Mouse (Mus musculus) limb, embryonic 15.5 days (tissue): ENCODE data around the gene Bhmt. TPM values are rescaled to one million over a fixed set of nuclear protein-coding genes. Genes with fewer than 3 reads are reported as not detected.
A peak's percentile ranks its signal among the peaks of the same experiment; 100 is the strongest.

Experiments used
- ATAC-seq: fragments of 200-750 bp; cut with Nextera tagmentation; 2 replicates; pipeline ENCODE4 v1.8.0; 2017; ENCODE audit warnings: low read depth, moderate TSS enrichment; ENCODE audit not compliant: insufficient number of reproducible peaks, low FRiP score, low TSS enrichment
- H3K27ac ChIP-seq: fragments of 300-500 bp; sonication (generic); 2 replicates; pipeline ENCODE4 v1.5.1; 2015; ENCODE audit warnings: moderate library complexity, mild to moderate bottlenecking, inconsistent platforms
- H3K27me3 ChIP-seq: fragments of 300-500 bp; sonication (generic); 2 replicates; pipeline ENCODE4 v1.6.1; 2015; ENCODE audit warnings: inconsistent platforms
- H3K36me3 ChIP-seq: fragments of 300-500 bp; sonication (generic); 2 replicates; pipeline ENCODE4 v1.6.1; 2015; ENCODE audit warnings: inconsistent platforms
- H3K4me1 ChIP-seq: fragments of 300-500 bp; sonication (generic); 2 replicates; pipeline ENCODE4 v1.6.1; 2015; ENCODE audit warnings: inconsistent platforms
- H3K4me2 ChIP-seq: fragments of 300-500 bp; sonication (generic); 2 replicates; pipeline ENCODE4 v1.6.1; 2015; ENCODE audit warnings: mild to moderate bottlenecking, inconsistent platforms
- H3K4me3 ChIP-seq: fragments of 300-500 bp; sonication (generic); 2 replicates; pipeline ENCODE4 v1.5.1; 2015; ENCODE audit warnings: mild to moderate bottlenecking, inconsistent platforms
- H3K9ac ChIP-seq: fragments of 300-500 bp; sonication (generic); 2 replicates; pipeline ENCODE4 v1.6.1; 2015; ENCODE audit warnings: inconsistent platforms
- H3K9me3 ChIP-seq: fragments of 300-500 bp; sonication (generic); 2 replicates; pipeline ENCODE4 v1.6.1; 2016; ENCODE audit warnings: inconsistent platforms
- WGBS: fragments of 180-500 bp; shearing (Covaris S2); methylation state at CpG from one replicate; pipeline ENCODE4 v1.1.7; 2015; 5-methylcytosine and 5-hydroxymethylcytosine counted together
- polyA plus RNA-seq: library from polyadenylated mRNA; unstranded; fragments of >200 nt; fragmentation: Nextera tagmentation; extraction: Ambion mirVana; gene quantifications from 2 replicates; pipeline ENCODE4 v1.2.1, GENCODE M21; 2015

Gene Bhmt
- polyA plus RNA-seq, 1 experiment from 2014 or later = 0.18 TPM

GRCm38 (mm10) chr13:93639636-93640035 is 1.9 kb upstream of the Bhmt start:
- no peaks in the 10 kb centered on the region for H3K36me3 ChIP-seq
- H3K9ac ChIP-seq = no peak overlapping the region
- H3K4me1 ChIP-seq = no peaks in the 10 kb centered on the region
- H3K9me3 ChIP-seq = no peaks in the 10 kb centered on the region
- no peak for ATAC-seq
- no peak overlapping the region for H3K4me3 ChIP-seq
- no peak overlapping the region for H3K27ac ChIP-seq
- H3K4me2 ChIP-seq = no peak overlapping the region
- 52% methylated on average over 4 of the region's 4 CpGs for WGBS
- no peaks in the 10 kb centered on the region for H3K27me3 ChIP-seq

- H3K36me3 ChIP-seq = no peaks in the 10 kb centered on the region
- WGBS = 86% methylated on average over 1 of the region's 1 CpGs
- no peak overlapping the region for H3K4me2 ChIP-seq
- no peak overlapping the region for H3K27ac ChIP-seq
- no peak overlapping the region for H3K9ac ChIP-seq
- no peaks in the 10 kb centered on the region for H3K9me3 ChIP-seq
- no peak for ATAC-seq
- no peak overlapping the region for H3K4me3 ChIP-seq
- H3K27me3 ChIP-seq = no peaks in the 10 kb centered on the region
- no peaks in the 10 kb centered on the region for H3K4me1 ChIP-seq
These were observed 1.2 kb downstream of the Bhmt start for GRCm38 (mm10) chr13:93636561-93636960.

GRCm38 (mm10) chr13:93632927-93633326 is 4.8 kb downstream of the Bhmt start:
- no peaks in the 10 kb centered on the region for H3K36me3 ChIP-seq
- 72% methylated on average over 5 of the region's 5 CpGs for WGBS
- no peak overlapping the region for H3K27ac ChIP-seq
- no peak for ATAC-seq
- H3K4me2 ChIP-seq = no peak overlapping the region
- H3K9me3 ChIP-seq = no peaks in the 10 kb centered on the region
- no peaks in the 10 kb centered on the region for H3K4me1 ChIP-seq
- no peaks in the 10 kb centered on the region for H3K27me3 ChIP-seq
- H3K9ac ChIP-seq = no peak overlapping the region
- no peak overlapping the region for H3K4me3 ChIP-seq

GRCm38 (mm10) chr13:93630941-93631705 is 6.6 kb downstream of the Bhmt start:
- Histone ChIP-seq H3K4me3 (no peak overlapping the region), H3K9me3 (no peaks in the 10 kb centered on the region), H3K27me3 (no peaks in the 10 kb centered on the region), H3K4me1 (no peaks in the 10 kb centered on the region), H3K36me3 (no peaks in the 10 kb centered on the region), H3K27ac (no peak overlapping the region), H3K9ac (no peak overlapping the region), H3K4me2 (no peak overlapping the region)
- 84% methylated on average over 10 of the region's 10 CpGs for WGBS
- ATAC-seq = no peak

GRCm38 (mm10) chr13:93628861-93629260 is 8.9 kb downstream of the Bhmt start:
- Histone ChIP-seq H3K27ac (no peak overlapping the region), H3K9ac (no peak overlapping the region), H3K36me3 (no peaks in the 10 kb centered on the region), H3K4me3 (no peak overlapping the region), H3K9me3 (no peaks in the 10 kb centered on the region), H3K4me1 (no peaks in the 10 kb centered on the region), H3K4me2 (no peak overlapping the region), H3K27me3 (no peaks in the 10 kb centered on the region)
- WGBS = 14% methylated on average over 6 of the region's 6 CpGs
- ATAC-seq = no peak

- H3K27me3 ChIP-seq = no peaks in the 10 kb centered on the region
- peaks cover 2% of the 10 kb centered on the region; the same call in 1 of the 2 replicates for H3K4me1 ChIP-seq
- no peak overlapping the region for H3K9ac ChIP-seq
- H3K27ac ChIP-seq = no peak overlapping the region
- WGBS = 40% methylated on average over 5 of the region's 6 CpGs
- no peak for ATAC-seq
- H3K4me3 ChIP-seq = no peak overlapping the region
- no peak overlapping the region for H3K4me2 ChIP-seq
- no peaks in the 10 kb centered on the region for H3K9me3 ChIP-seq
- H3K36me3 ChIP-seq = no peaks in the 10 kb centered on the region
These were observed 23.3 kb downstream of the Bhmt start for GRCm38 (mm10) chr13:93614361-93614948.

GRCm38 (mm10) chr13:93613771-93614170 is 24.0 kb downstream of the Bhmt start:
- ATAC-seq = no peak
- 59% methylated on average over 4 of the region's 4 CpGs for WGBS

GRCm38 (mm10) chr13:93612660-93613607 is 24.8 kb downstream of the Bhmt start:
- no peak overlapping the region for H3K27ac ChIP-seq
- H3K9ac ChIP-seq = no peak overlapping the region

More at GRCm38 (mm10) chr13:93613771-93614170, 24.0 kb downstream of the Bhmt start:
- Histone ChIP-seq H3K27ac (no peak overlapping the region), H3K27me3 (no peaks in the 10 kb centered on the region), H3K4me1 (peaks cover 2% of the 10 kb centered on the region; the same call in 1 of the 2 replicates), H3K9me3 (no peaks in the 10 kb centered on the region), H3K4me3 (no peak overlapping the region), H3K36me3 (no peaks in the 10 kb centered on the region), H3K9ac (no peak overlapping the region), H3K4me2 (no peak overlapping the region)

GRCm38 (mm10) chr13:93608476-93608875 is 29.3 kb downstream of the Bhmt start:
- no peak for ATAC-seq
- 64% methylated on average over 2 of the region's 2 CpGs for WGBS
- Histone ChIP-seq H3K4me2 (no peak overlapping the region), H3K9ac (no peak overlapping the region), H3K27me3 (no peaks in the 10 kb centered on the region), H3K4me3 (no peak overlapping the region), H3K4me1 (peaks cover 8% of the 10 kb centered on the region; the same call in 1 of the 2 replicates), H3K27ac (no peak overlapping the region), H3K36me3 (no peaks in the 10 kb centered on the region), H3K9me3 (no peaks in the 10 kb centered on the region)

More at GRCm38 (mm10) chr13:93612660-93613607, 24.8 kb downstream of the Bhmt start:
- H3K27me3 ChIP-seq = no peaks in the 10 kb centered on the region
- H3K4me1 ChIP-seq = peaks cover 2% of the 10 kb centered on the region; the same call in 1 of the 2 replicates
- ATAC-seq = 0 out of 2 replicates have a peak, but pooled peaks have one; percentile 56
- 46% methylated on average over 19 of the region's 19 CpGs for WGBS
- H3K4me2 ChIP-seq = no peak overlapping the region
- H3K36me3 ChIP-seq = no peaks in the 10 kb centered on the region
- no peaks in the 10 kb centered on the region for H3K9me3 ChIP-seq
- no peak overlapping the region for H3K4me3 ChIP-seq

GRCm38 (mm10) chr13:93607701-93608100 is 30.1 kb downstream of the Bhmt start:
- H3K4me2 ChIP-seq = no peak overlapping the region
- H3K4me1 ChIP-seq = peaks cover 8% of the 10 kb centered on the region; the same call in 1 of the 2 replicates
- H3K27me3 ChIP-seq = no peaks in the 10 kb centered on the region
- H3K36me3 ChIP-seq = no peaks in the 10 kb centered on the region
- H3K4me3 ChIP-seq = no peak overlapping the region
- no peaks in the 10 kb centered on the region for H3K9me3 ChIP-seq
- 81% methylated on average over 3 of the region's 3 CpGs for WGBS
- H3K27ac ChIP-seq = no peak overlapping the region
- ATAC-seq = no peak
- H3K9ac ChIP-seq = no peak overlapping the region

- H3K4me2 ChIP-seq = no peak overlapping the region
- H3K9ac ChIP-seq = no peak overlapping the region
- no peak overlapping the region for H3K4me3 ChIP-seq
- WGBS = 65% methylated on average over 13 of the region's 13 CpGs
- no peak overlapping the region for H3K27ac ChIP-seq
- no peaks in the 10 kb centered on the region for H3K36me3 ChIP-seq
- H3K4me1 ChIP-seq = 0 out of 2 replicates have a peak, but pooled peaks cover 6% of the 10 kb centered on the region
- no peak for ATAC-seq
- no peaks in the 10 kb centered on the region for H3K27me3 ChIP-seq
- no peaks in the 10 kb centered on the region for H3K9me3 ChIP-seq
These were observed 30.7 kb downstream of the Bhmt start for GRCm38 (mm10) chr13:93606868-93607578.
